Mouse (Mus musculus) forebrain, postnatal 0 days (tissue): ENCODE measurements around the gene Ugp2. TPM values are rescaled to one million over a fixed set of nuclear protein-coding genes. Genes with fewer than 3 reads are reported as not detected.

ENCODE experiments used
- ATAC-seq: fragments of 200-750 bp; cut with Nextera tagmentation; 2 replicates; pipeline ENCODE4 v1.8.0; 2017; ENCODE audit warnings: mild to moderate bottlenecking, moderate library complexity
- DNase-seq: peaks from one replicate; pipeline ENCODE4 v3.0.0-alpha.2; 2015
- H3K27ac ChIP-seq: fragments of 300-500 bp; sonication (generic); 2 replicates; pipeline ENCODE4 v1.5.1; 2014; ENCODE audit warnings: low read depth, mild to moderate bottlenecking, antibody characterized with exemption, low read length, moderate library complexity, mixed read lengths
- H3K27me3 ChIP-seq: fragments of 300-500 bp; sonication (generic); 2 replicates; pipeline ENCODE4 v1.6.1; 2014; ENCODE audit warnings: mild to moderate bottlenecking, low read length, mixed read lengths; ENCODE audit not compliant: insufficient read depth
- H3K36me3 ChIP-seq: fragments of 300-500 bp; sonication (generic); 2 replicates; pipeline ENCODE4 v1.6.1; 2014; ENCODE audit warnings: mild to moderate bottlenecking, moderate library complexity; ENCODE audit not compliant: insufficient read depth
- H3K4me1 ChIP-seq: fragments of 300-500 bp; sonication (generic); 2 replicates; pipeline ENCODE4 v1.6.1; 2014; ENCODE audit warnings: antibody characterized with exemption; ENCODE audit not compliant: insufficient read depth
- H3K4me2 ChIP-seq: fragments of 300-500 bp; sonication (generic); 2 replicates; pipeline ENCODE4 v1.6.1; 2014; ENCODE audit warnings: low read depth, mild to moderate bottlenecking, moderate library complexity
- H3K4me3 ChIP-seq: fragments of 300-500 bp; sonication (generic); 2 replicates; pipeline ENCODE4 v1.5.1; 2014; ENCODE audit warnings: low read depth, low read length, mixed read lengths
- H3K9ac ChIP-seq: fragments of 300-500 bp; sonication (generic); 2 replicates; pipeline ENCODE4 v1.6.1; 2014; ENCODE audit warnings: mild to moderate bottlenecking
- H3K9me3 ChIP-seq: fragments of 300-500 bp; sonication (generic); 2 replicates; pipeline ENCODE4 v1.6.1; 2016; ENCODE audit warnings: low read length
- CTCF ChIP-seq: sonication (generic); IDR thresholded peaks from 2 replicates; pipeline ENCODE4 v1.5.1; 2016; ENCODE audit warnings: antibody characterized with exemption, control low read depth, low read depth
- WGBS: fragments of 180-500 bp; shearing (Covaris S2); extraction: QIAGEN DNeasy Blood & Tissue Kit; methylation state at CpG from one replicate; pipeline ENCODE4 v1.1.7; 2014; 5-methylcytosine and 5-hydroxymethylcytosine counted together
- polyA plus RNA-seq: library from polyadenylated mRNA; unstranded; fragments of >200 nt; fragmentation: Nextera tagmentation; extraction: Ambion mirVana; gene quantifications from 2 replicates; pipeline ENCODE4 v1.2.1, GENCODE M21; 2015
- total RNA-seq: library from RNA; depleted of rRNA; stranded (reverse); fragments of >200 nt; gene quantifications from 2 replicates; pipeline ENCODE4 v1.2.3, GENCODE M21; 2014

Ugp2 gene
- total and polyA plus RNA-seq, 2 experiments from 2014 or later, result 59.9 to 69.5 TPM

- DNase-seq, result no peak
- Histone ChIP-seq H3K4me3 (no peak overlapping the region), H3K27me3 (no peaks in the 10 kb centered on the region), H3K27ac (no peak overlapping the region), H3K4me2 (no peak overlapping the region), H3K4me1 (no peaks in the 10 kb centered on the region), H3K9me3 (no peaks in the 10 kb centered on the region), H3K9ac (no peak overlapping the region), H3K36me3 (no peaks in the 10 kb centered on the region)
- ATAC-seq, result no peak
- WGBS, result 83% methylated on average over 4 of the region's 4 CpGs
- no peak for TF ChIP-seq CTCF
Observed at GRCm38 (mm10) chr11:21363144-21363940, 7.7 kb downstream of the Ugp2 start.

GRCm38 (mm10) chr11:21351296-21351695 is 19.7 kb downstream of the Ugp2 start:
- no peak for ATAC-seq
- TF ChIP-seq CTCF, result no peak
- 0 out of 2 replicates have a peak, but pooled peaks cover 13% of the 10 kb centered on the region for H3K36me3 ChIP-seq
- no peaks in the 10 kb centered on the region for H3K27me3 ChIP-seq
- no peak overlapping the region for H3K4me3 ChIP-seq
- no peak overlapping the region for H3K4me2 ChIP-seq
- no peak for DNase-seq
- no peak overlapping the region for H3K27ac ChIP-seq
- no peaks in the 10 kb centered on the region for H3K9me3 ChIP-seq
- H3K4me1 ChIP-seq, result no peaks in the 10 kb centered on the region
- no peak overlapping the region for H3K9ac ChIP-seq
- whole genome bisulfite sequencing, result 89% methylated on average over 7 of the region's 7 CpGs

GRCm38 (mm10) chr11:21348890-21349289 is 22.1 kb downstream of the Ugp2 start:
- Histone ChIP-seq H3K9me3 (no peaks in the 10 kb centered on the region), H3K27me3 (no peaks in the 10 kb centered on the region), H3K4me1 (no peaks in the 10 kb centered on the region), H3K27ac (no peak overlapping the region), H3K36me3 (0 out of 2 replicates have a peak, but pooled peaks cover 15% of the 10 kb centered on the region), H3K4me2 (no peak overlapping the region), H3K9ac (no peak overlapping the region), H3K4me3 (no peak overlapping the region)
- DNase-seq, result no peak
- TF ChIP-seq CTCF, result no peak
- ATAC-seq, result no peak
- 85% methylated on average over 2 of the region's 2 CpGs for WGBS

- no peaks in the 10 kb centered on the region for H3K27me3 ChIP-seq
- H3K4me1 ChIP-seq, result no peaks in the 10 kb centered on the region
- no peak overlapping the region for H3K4me2 ChIP-seq
- DNase-seq (no peak), ATAC-seq (no peak)
- no peak overlapping the region for H3K4me3 ChIP-seq
- WGBS, result 96% methylated on average over 3 of the region's 3 CpGs
- no peak for TF ChIP-seq CTCF
- 0 out of 2 replicates have a peak, but pooled peaks cover 6% of the 10 kb centered on the region for H3K36me3 ChIP-seq
- no peak overlapping the region for H3K9ac ChIP-seq
- H3K27ac ChIP-seq, result no peak overlapping the region
- H3K9me3 ChIP-seq, result no peaks in the 10 kb centered on the region
Observed at GRCm38 (mm10) chr11:21346020-21346419, 25.0 kb downstream of the Ugp2 start.

- ATAC-seq, result no peak
- H3K4me3 ChIP-seq, result no peak overlapping the region
- H3K4me1 ChIP-seq, result no peaks in the 10 kb centered on the region
- no peak overlapping the region for H3K27ac ChIP-seq
- no peak overlapping the region for H3K4me2 ChIP-seq
- H3K27me3 ChIP-seq, result no peaks in the 10 kb centered on the region
- 0 out of 2 replicates have a peak, but pooled peaks cover 6% of the 10 kb centered on the region for H3K36me3 ChIP-seq
- no peak for TF ChIP-seq CTCF
- no peaks in the 10 kb centered on the region for H3K9me3 ChIP-seq
- WGBS, result 96% methylated on average over 5 of the region's 5 CpGs
- DNase-seq, result no peak
- H3K9ac ChIP-seq, result no peak overlapping the region
Observed at GRCm38 (mm10) chr11:21343490-21343889, 27.5 kb downstream of the Ugp2 start.

GRCm38 (mm10) chr11:21339088-21339487 is 31.9 kb downstream of the Ugp2 start:
- WGBS, result 78% methylated on average over 4 of the region's 4 CpGs
- H3K4me3 ChIP-seq, result no peak overlapping the region
- H3K4me2 ChIP-seq, result no peak overlapping the region
- DNase-seq (no peak), ATAC-seq (peak; percentile 32)
- no peaks in the 10 kb centered on the region for H3K9me3 ChIP-seq
- H3K27me3 ChIP-seq, result no peaks in the 10 kb centered on the region
- no peaks in the 10 kb centered on the region for H3K36me3 ChIP-seq
- H3K27ac ChIP-seq, result no peak overlapping the region
- H3K4me1 ChIP-seq, result no peaks in the 10 kb centered on the region
- TF ChIP-seq CTCF, result no peak
- no peak overlapping the region for H3K9ac ChIP-seq

- Histone ChIP-seq H3K4me3 (no peak overlapping the region), H3K9me3 (no peaks in the 10 kb centered on the region), H3K36me3 (no peaks in the 10 kb centered on the region), H3K9ac (no peak overlapping the region), H3K27ac (no peak overlapping the region), H3K27me3 (no peaks in the 10 kb centered on the region), H3K4me1 (no peaks in the 10 kb centered on the region), H3K4me2 (no peak overlapping the region)
- no peak for TF ChIP-seq CTCF
- no peak for ATAC-seq
- no peak for DNase-seq
- 77% methylated on average over 1 of the region's 1 CpGs for WGBS
Observed at GRCm38 (mm10) chr11:21337855-21338254, 33.1 kb downstream of the Ugp2 start.
